Mouse (Mus musculus): ENCODE measurements around the gene Alkbh3. TPM values are rescaled to one million over a fixed set of nuclear protein-coding genes. Genes with fewer than 3 reads are reported as not detected.
A peak's percentile ranks its signal among the peaks of the same experiment; 100 is the strongest.

Gene Alkbh3
- polyA plus RNA-seq, 1 experiment from 2014 or later: 46.2 TPM

DNA sequence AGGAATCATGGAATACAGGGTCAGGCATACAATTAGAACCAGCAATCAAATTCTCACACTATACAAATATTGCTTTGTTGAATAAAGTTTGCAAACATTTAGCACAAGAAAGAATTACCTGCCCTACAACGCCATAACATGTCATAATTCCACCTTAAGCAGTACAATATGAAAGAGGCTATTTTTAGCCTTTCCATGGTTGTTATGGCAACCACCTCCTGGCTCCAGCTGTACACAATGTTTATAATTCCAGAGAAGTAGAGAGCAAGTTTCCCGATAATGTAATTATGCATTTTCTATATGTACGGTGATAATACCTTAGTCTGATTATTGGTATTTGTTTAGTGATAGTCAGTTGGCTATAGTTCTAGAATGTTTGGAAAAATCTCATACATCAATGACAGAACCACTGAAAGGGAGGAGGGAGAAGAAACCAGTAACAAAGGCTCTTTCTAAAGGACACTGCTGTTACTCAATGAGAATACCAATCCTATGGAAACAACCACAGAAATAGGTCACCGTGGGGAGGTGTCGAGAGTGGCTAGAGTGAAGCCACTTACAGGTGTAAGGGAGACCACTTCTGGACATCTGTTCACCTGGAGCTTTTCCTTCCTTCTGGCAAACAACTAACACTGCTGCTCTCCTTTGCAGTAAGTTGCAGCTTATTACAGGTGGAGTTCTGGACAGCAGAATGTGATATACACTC is 39.0 kb upstream of the Alkbh3 start:
- TF ChIP-seq CTCF (IDR thresholded peaks at IDR 0.05; ENCODE audit: low read depth) (no peak), EP300 (optimal IDR thresholded peaks at IDR 0.05) (no peak)
- Histone ChIP-seq H3K4me1 (replicated peaks; ENCODE audit: control insufficient read depth, insufficient read depth) (0 out of 2 replicates have a peak, but pooled peaks cover 2% of the 10 kb centered on the region), H3K4me2 (replicated peaks; ENCODE audit: low read depth) (no peak overlapping the region), H3K36me3 (ENCODE audit: control insufficient read depth, insufficient read depth, low read length) (no peaks in the 10 kb centered on the region), H3K4me3 (ENCODE audit: low read depth, low read length) (no peak overlapping the region), H3K9me3 (ENCODE audit: control insufficient read depth, low read length) (no peaks in the 10 kb centered on the region), H3K9ac (ENCODE audit: low read length) (no peak overlapping the region), H3K27ac (replicated peaks) (no peak overlapping the region), H3K27me3 (ENCODE audit: control insufficient read depth, insufficient read depth, low read length) (no peaks in the 10 kb centered on the region)
- DNase-seq (ENCODE audit: low spot score): no peak
- WGBS: 26% methylated on average over 5 of the region's 5 CpGs
- no peak for ATAC-seq (ENCODE audit: low FRiP score, low TSS enrichment)

DNA sequence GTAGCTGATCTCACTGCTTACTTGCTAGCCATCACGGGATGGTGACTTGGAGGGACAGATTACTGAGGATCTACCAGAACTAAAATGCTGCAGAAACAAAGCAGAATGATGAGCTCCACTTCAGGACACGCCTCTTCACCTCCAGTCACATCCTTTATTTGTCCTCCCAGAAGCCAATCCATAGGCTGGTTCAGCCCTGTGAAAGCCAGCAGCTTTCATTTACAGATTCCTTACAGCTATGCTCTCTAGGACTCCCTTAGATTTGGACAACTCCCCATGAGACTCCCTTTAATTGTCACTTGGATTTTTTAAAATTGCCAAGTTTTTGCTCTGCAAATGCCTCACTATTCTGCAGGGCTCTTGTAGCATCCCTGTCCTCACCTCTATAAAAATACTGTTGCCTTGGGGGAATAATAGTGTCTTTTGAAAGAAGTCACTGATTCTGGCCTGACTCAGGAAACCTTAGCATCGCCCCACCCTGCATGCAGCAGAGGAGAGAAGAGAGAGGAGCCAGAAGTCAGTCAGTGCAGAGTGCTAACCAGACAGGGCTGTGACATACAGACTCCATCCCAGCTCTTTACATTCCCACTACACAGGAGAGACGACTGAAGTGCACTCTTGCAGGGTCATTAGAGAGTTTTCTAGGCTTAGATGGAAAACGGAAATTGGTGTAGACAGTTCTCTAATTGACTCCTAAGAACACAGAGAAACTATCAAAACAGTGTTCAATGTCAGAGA is 38.3 kb upstream of the Alkbh3 start:
- Histone ChIP-seq H3K9me3 (ENCODE audit: control insufficient read depth, low read length) (no peaks in the 10 kb centered on the region), H3K27me3 (ENCODE audit: control insufficient read depth, insufficient read depth, low read length) (no peaks in the 10 kb centered on the region), H3K36me3 (ENCODE audit: control insufficient read depth, insufficient read depth, low read length) (no peaks in the 10 kb centered on the region), H3K9ac (ENCODE audit: low read length) (no peak overlapping the region), H3K27ac (replicated peaks) (no peak overlapping the region), H3K4me1 (replicated peaks; ENCODE audit: control insufficient read depth, insufficient read depth) (0 out of 2 replicates have a peak, but pooled peaks cover 2% of the 10 kb centered on the region), H3K4me2 (replicated peaks; ENCODE audit: low read depth) (no peak overlapping the region), H3K4me3 (ENCODE audit: low read depth, low read length) (no peak overlapping the region)
- ATAC-seq (ENCODE audit: low FRiP score, low TSS enrichment) (no peak), DNase-seq (ENCODE audit: low spot score) (no peak)
- WGBS: 51% methylated on average over 5 of the region's 5 CpGs
- TF ChIP-seq EP300 (optimal IDR thresholded peaks at IDR 0.05): no peak

DNA sequence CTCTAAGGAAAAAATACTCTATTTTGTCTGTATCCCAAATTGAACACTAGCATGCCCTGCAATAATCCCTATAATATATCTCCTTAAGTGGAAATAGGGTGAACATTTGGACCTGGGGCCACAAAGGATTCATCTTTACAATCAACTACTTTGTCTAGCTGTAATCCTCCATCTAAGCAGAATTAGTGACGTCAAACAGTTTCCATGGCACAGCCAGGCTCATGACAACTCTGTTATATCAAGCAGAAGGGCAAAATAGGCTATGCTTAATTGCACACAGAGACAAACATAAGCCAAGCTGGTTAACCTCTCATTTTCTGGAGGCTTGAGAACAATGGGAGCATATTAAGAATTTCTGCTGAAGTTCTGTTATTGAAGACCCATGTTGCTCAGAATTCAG is 37.7 kb upstream of the Alkbh3 start:
- H3K27ac ChIP-seq (replicated peaks): no peak overlapping the region
- 40% methylated on average over 1 of the region's 1 CpGs for WGBS
- H3K4me2 ChIP-seq (replicated peaks; ENCODE audit: low read depth): no peak overlapping the region
- H3K36me3 ChIP-seq (ENCODE audit: control insufficient read depth, insufficient read depth, low read length): no peaks in the 10 kb centered on the region
- H3K27me3 ChIP-seq (ENCODE audit: control insufficient read depth, insufficient read depth, low read length): no peaks in the 10 kb centered on the region
- no peak for DNase-seq (ENCODE audit: low spot score)
- no peak for ATAC-seq (ENCODE audit: low FRiP score, low TSS enrichment)
- H3K9me3 ChIP-seq (ENCODE audit: control insufficient read depth, low read length): no peaks in the 10 kb centered on the region
- no peak for TF ChIP-seq EP300 (optimal IDR thresholded peaks at IDR 0.05)
- H3K4me3 ChIP-seq (ENCODE audit: low read depth, low read length): no peak overlapping the region
- H3K4me1 ChIP-seq (replicated peaks; ENCODE audit: control insufficient read depth, insufficient read depth): 0 out of 2 replicates have a peak, but pooled peaks cover 2% of the 10 kb centered on the region
- no peak overlapping the region for H3K9ac ChIP-seq (ENCODE audit: low read length)

DNA sequence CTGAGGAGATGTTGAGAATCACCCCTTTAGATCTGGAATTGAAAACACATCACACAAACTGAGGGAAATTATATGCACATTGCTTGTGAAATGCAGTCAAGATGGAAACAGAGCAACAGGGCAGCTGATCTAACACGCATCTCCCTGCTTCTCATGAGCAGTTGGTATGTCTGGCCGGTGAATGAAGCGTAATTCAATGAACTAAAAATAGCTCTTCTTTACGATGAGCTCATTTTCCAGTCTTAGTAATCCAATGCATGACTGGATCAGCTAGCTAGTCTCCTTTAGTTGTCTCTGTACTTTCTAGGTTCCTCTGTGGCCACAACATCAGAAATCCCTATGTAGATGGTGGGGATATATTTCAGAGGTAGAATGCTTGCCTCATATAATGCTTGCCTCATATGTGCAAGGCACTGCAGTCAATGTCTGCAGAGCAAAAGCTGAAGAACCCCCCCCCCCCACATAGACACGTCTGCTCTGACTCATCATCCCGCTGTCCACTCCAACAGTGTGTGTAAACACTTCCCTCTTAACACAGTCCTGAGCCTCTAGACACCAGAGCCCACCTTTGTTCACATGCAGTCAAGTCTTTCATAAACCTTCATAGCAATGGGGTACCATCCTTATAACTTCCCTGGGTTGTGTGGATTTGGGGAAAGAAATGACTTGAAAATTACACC is 34.9 kb upstream of the Alkbh3 start:
- Histone ChIP-seq H3K4me2 (replicated peaks; ENCODE audit: low read depth) (no peak overlapping the region), H3K4me1 (replicated peaks; ENCODE audit: control insufficient read depth, insufficient read depth) (0 out of 2 replicates have a peak, but pooled peaks cover 2% of the 10 kb centered on the region), H3K9ac (ENCODE audit: low read length) (no peak overlapping the region), H3K27me3 (ENCODE audit: control insufficient read depth, insufficient read depth, low read length) (no peaks in the 10 kb centered on the region), H3K9me3 (ENCODE audit: control insufficient read depth, low read length) (no peaks in the 10 kb centered on the region), H3K27ac (replicated peaks) (no peak overlapping the region), H3K4me3 (ENCODE audit: low read depth, low read length) (no peak overlapping the region), H3K36me3 (ENCODE audit: control insufficient read depth, insufficient read depth, low read length) (no peaks in the 10 kb centered on the region)
- no peak for DNase-seq (ENCODE audit: low spot score)
- ATAC-seq (ENCODE audit: low FRiP score, low TSS enrichment): peak; percentile 66; the same call in 1 of the 2 replicates
- TF ChIP-seq EP300 (optimal IDR thresholded peaks at IDR 0.05): no peak
- no peak for TF ChIP-seq CTCF (IDR thresholded peaks at IDR 0.05; ENCODE audit: low read depth)
- 38% methylated on average over 6 of the region's 6 CpGs for WGBS

DNA sequence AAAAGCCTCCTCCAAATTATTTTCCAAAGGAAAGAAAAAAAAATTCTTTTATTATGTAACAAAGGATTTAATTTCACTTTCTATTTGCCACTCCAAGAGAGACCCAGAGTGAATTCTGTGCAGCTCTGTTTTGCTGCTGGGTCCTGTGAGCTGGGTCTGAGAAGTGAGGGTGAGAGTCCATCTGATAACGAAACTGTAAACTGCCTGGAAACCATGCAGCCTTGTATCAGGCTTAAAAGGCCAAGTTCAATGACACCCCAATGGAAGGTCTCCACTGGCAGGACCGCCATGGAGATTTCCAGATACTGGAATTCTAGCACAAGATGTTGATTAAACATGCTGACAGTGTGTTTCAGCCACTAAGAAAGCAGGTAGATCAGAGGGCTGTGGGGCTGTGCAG is 33.6 kb upstream of the Alkbh3 start:
- TF ChIP-seq EP300 (optimal IDR thresholded peaks at IDR 0.05) (no peak), CTCF (IDR thresholded peaks at IDR 0.05; ENCODE audit: low read depth) (no peak)
- Histone ChIP-seq H3K36me3 (ENCODE audit: control insufficient read depth, insufficient read depth, low read length) (no peaks in the 10 kb centered on the region), H3K4me1 (replicated peaks; ENCODE audit: control insufficient read depth, insufficient read depth) (no peaks in the 10 kb centered on the region), H3K27me3 (ENCODE audit: control insufficient read depth, insufficient read depth, low read length) (no peaks in the 10 kb centered on the region), H3K9me3 (ENCODE audit: control insufficient read depth, low read length) (no peaks in the 10 kb centered on the region), H3K4me3 (ENCODE audit: low read depth, low read length) (no peak overlapping the region), H3K4me2 (replicated peaks; ENCODE audit: low read depth) (no peak overlapping the region), H3K27ac (replicated peaks) (no peak overlapping the region), H3K9ac (ENCODE audit: low read length) (no peak overlapping the region)
- DNase-seq (ENCODE audit: low spot score): no peak
- 83% methylated on average over 2 of the region's 2 CpGs for WGBS
- ATAC-seq (ENCODE audit: low FRiP score, low TSS enrichment): no peak

Data from stomach, postnatal 0 days (tissue).